Mouse (Mus musculus): ENCODE data around the gene Spib. TPM values are rescaled to one million over a fixed set of nuclear protein-coding genes. Genes with fewer than 3 reads are reported as not detected.

Spib gene
- polyA plus RNA-seq, 2 experiments, result 0.11 to 0.16 TPM

DNA sequence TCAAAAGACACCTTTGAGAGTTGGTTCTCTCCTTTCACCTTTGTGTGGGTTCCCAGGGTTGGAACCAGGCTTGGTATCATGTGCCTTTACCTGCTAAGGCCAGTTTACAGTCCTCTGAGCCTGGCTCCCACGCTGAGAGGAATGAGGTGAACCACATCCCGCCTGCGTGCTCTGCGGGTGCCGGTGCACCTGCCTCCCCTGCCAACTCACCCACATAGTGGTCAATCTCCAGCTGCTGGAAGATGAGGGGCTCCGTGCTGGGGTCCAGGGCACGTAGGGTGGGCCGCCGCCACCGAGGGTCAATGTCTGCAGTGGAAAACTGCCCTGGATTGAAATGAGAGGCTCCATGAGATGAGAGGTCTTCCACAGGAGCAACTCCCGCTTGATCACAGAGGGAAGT, 10.7 kb upstream of the Spib start:
- Histone ChIP-seq H3K9ac (replicated peaks) (no peak overlapping the region), H3K27me3 (ENCODE audit: control insufficient read depth, insufficient read depth, low read length) (no peaks in the 10 kb centered on the region), H3K4me3 (ENCODE audit: insufficient read depth in 1 of 2, low read depth in 2 of 2, low read length in 2 of 2) (no peak overlapping the region), H3K36me3 (replicated peaks; ENCODE audit: control insufficient read depth, insufficient read depth, low read depth) (peaks cover 49% of the 10 kb centered on the region), H3K4me2 (ENCODE audit: low read depth) (no peak overlapping the region), H3K9me3 (ENCODE audit: control insufficient read depth, low read length) (no peaks in the 10 kb centered on the region), H3K27ac (no peak overlapping the region), H3K4me1 (replicated peaks; ENCODE audit: control insufficient read depth in 2 of 2, insufficient read depth in 2 of 2, low read length in 1 of 2) (peaks cover 5 to 7% of the 10 kb centered on the region in 2 experiments)
- no peak for DNase-seq (ENCODE audit: low read depth in 3 of 3, low spot score in 3 of 3)
- TF ChIP-seq EP300 (IDR thresholded peaks at IDR 0.05; ENCODE audit: low read depth) (no peak), CTCF (IDR thresholded peaks at IDR 0.05; ENCODE audit: low read depth) (no peak)
- 87% methylated on average over 11 of the region's 11 CpGs for WGBS (ENCODE audit: insufficient replicate concordance)
- no peak for ATAC-seq (ENCODE audit: insufficient read depth)

- DNase-seq (ENCODE audit: low read depth in 3 of 3, low spot score in 3 of 3), result no peak
These were observed 7.1 kb upstream of the Spib start for GRCm38 (mm10) chr7:44538756-44539624.

GRCm38 (mm10) chr7:44537496-44537895, 5.6 kb upstream of the Spib start:
- Histone ChIP-seq H3K36me3 (replicated peaks; ENCODE audit: control insufficient read depth, insufficient read depth, low read depth) (peaks cover 79% of the 10 kb centered on the region), H3K9ac (replicated peaks) (no peak overlapping the region), H3K4me3 (ENCODE audit: insufficient read depth in 1 of 2, low read depth in 2 of 2, low read length in 2 of 2) (no peak overlapping the region), H3K27ac (no peak overlapping the region), H3K4me1 (replicated peaks; ENCODE audit: control insufficient read depth in 2 of 2, insufficient read depth in 2 of 2, low read length in 1 of 2) (no peaks in the 10 kb centered on the region), H3K9me3 (ENCODE audit: control insufficient read depth, low read length) (no peaks in the 10 kb centered on the region), H3K4me2 (ENCODE audit: low read depth) (no peak overlapping the region), H3K27me3 (ENCODE audit: control insufficient read depth, insufficient read depth, low read length) (no peaks in the 10 kb centered on the region)
- WGBS (ENCODE audit: insufficient replicate concordance), result 87% methylated on average over 13 of the region's 13 CpGs
- ATAC-seq (ENCODE audit: insufficient read depth) (no peak), DNase-seq (ENCODE audit: low read depth in 3 of 3, low spot score in 3 of 3) (no peak)
- TF ChIP-seq EP300 (IDR thresholded peaks at IDR 0.05; ENCODE audit: low read depth), result no peak
- TF ChIP-seq CTCF (IDR thresholded peaks at IDR 0.05; ENCODE audit: low read depth), result no peak

More at GRCm38 (mm10) chr7:44538756-44539624, 7.1 kb upstream of the Spib start:
- no peak for TF ChIP-seq EP300 (IDR thresholded peaks at IDR 0.05; ENCODE audit: low read depth)
- no peak for TF ChIP-seq CTCF (IDR thresholded peaks at IDR 0.05; ENCODE audit: low read depth)
- H3K9ac ChIP-seq (replicated peaks), result no peak overlapping the region
- H3K4me2 ChIP-seq (ENCODE audit: low read depth), result no peak overlapping the region
- no peaks in the 10 kb centered on the region for H3K9me3 ChIP-seq (ENCODE audit: control insufficient read depth, low read length)
- ATAC-seq (ENCODE audit: insufficient read depth), result no peak
- H3K4me3 ChIP-seq (ENCODE audit: insufficient read depth in 1 of 2, low read depth in 2 of 2, low read length in 2 of 2), result no peak overlapping the region
- no peaks in the 10 kb centered on the region for H3K4me1 ChIP-seq (replicated peaks; ENCODE audit: control insufficient read depth in 2 of 2, insufficient read depth in 2 of 2, low read length in 1 of 2)
- H3K36me3 ChIP-seq (replicated peaks; ENCODE audit: control insufficient read depth, insufficient read depth, low read depth), result peaks cover 81% of the 10 kb centered on the region
- WGBS (ENCODE audit: insufficient replicate concordance), result 89% methylated on average over 41 of the region's 41 CpGs
- H3K27ac ChIP-seq, result no peak overlapping the region
- H3K27me3 ChIP-seq (ENCODE audit: control insufficient read depth, insufficient read depth, low read length), result no peaks in the 10 kb centered on the region

- Histone ChIP-seq H3K9me3 (ENCODE audit: control insufficient read depth, low read length) (no peaks in the 10 kb centered on the region), H3K4me1 (replicated peaks; ENCODE audit: control insufficient read depth in 2 of 2, insufficient read depth in 2 of 2, low read length in 1 of 2) (no peaks in the 10 kb centered on the region), H3K27me3 (ENCODE audit: control insufficient read depth, insufficient read depth, low read length) (no peaks in the 10 kb centered on the region), H3K4me3 (ENCODE audit: insufficient read depth in 1 of 2, low read depth in 2 of 2, low read length in 2 of 2) (no peak overlapping the region), H3K9ac (replicated peaks) (no peak overlapping the region), H3K27ac (no peak overlapping the region), H3K4me2 (ENCODE audit: low read depth) (no peak overlapping the region), H3K36me3 (replicated peaks; ENCODE audit: control insufficient read depth, insufficient read depth, low read depth) (peaks cover 75% of the 10 kb centered on the region)
- DNase-seq (ENCODE audit: low read depth in 3 of 3, low spot score in 3 of 3), result no peak
- TF ChIP-seq CTCF (IDR thresholded peaks at IDR 0.05; ENCODE audit: low read depth) (no peak), EP300 (IDR thresholded peaks at IDR 0.05; ENCODE audit: low read depth) (no peak)
- no peak for ATAC-seq (ENCODE audit: insufficient read depth)
- 75% methylated on average over 7 of the region's 7 CpGs for WGBS (ENCODE audit: insufficient replicate concordance)
These were observed 5.1 kb upstream of the Spib start for GRCm38 (mm10) chr7:44537009-44537408.

- Histone ChIP-seq H3K9ac (replicated peaks) (no peak overlapping the region), H3K9me3 (ENCODE audit: control insufficient read depth, low read length) (no peaks in the 10 kb centered on the region), H3K4me1 (replicated peaks; ENCODE audit: control insufficient read depth in 2 of 2, insufficient read depth in 2 of 2, low read length in 1 of 2) (no peaks in the 10 kb centered on the region), H3K4me2 (ENCODE audit: low read depth) (no peak overlapping the region), H3K36me3 (replicated peaks; ENCODE audit: control insufficient read depth, insufficient read depth, low read depth) (peaks cover 72% of the 10 kb centered on the region), H3K27me3 (ENCODE audit: control insufficient read depth, insufficient read depth, low read length) (no peaks in the 10 kb centered on the region), H3K27ac (no peak overlapping the region), H3K4me3 (ENCODE audit: insufficient read depth in 1 of 2, low read depth in 2 of 2, low read length in 2 of 2) (no peak overlapping the region)
- DNase-seq (ENCODE audit: low read depth in 3 of 3, low spot score in 3 of 3) (no peak), ATAC-seq (ENCODE audit: insufficient read depth) (no peak)
- TF ChIP-seq CTCF (IDR thresholded peaks at IDR 0.05; ENCODE audit: low read depth) (no peak), EP300 (IDR thresholded peaks at IDR 0.05; ENCODE audit: low read depth) (no peak)
- WGBS (ENCODE audit: insufficient replicate concordance), result 87% methylated on average over 6 of the region's 6 CpGs
These were observed 4.7 kb upstream of the Spib start for GRCm38 (mm10) chr7:44536590-44536968.
